Mouse (Mus musculus) thymus, postnatal 4 days (tissue): ENCODE data around the gene Rmnd5b.
A peak's percentile ranks its signal among the peaks of the same experiment; 100 is the strongest.
"Not testable (repeated sequence)": the region's sequence is repeated elsewhere in the genome, so short reads cannot be mapped to it uniquely, and the experiment has no call there.

ENCODE experiments used
- DNase-seq: peaks from one replicate; pipeline ENCODE4 v3.0.0; 2021

The Rmnd5b gene

DNA sequence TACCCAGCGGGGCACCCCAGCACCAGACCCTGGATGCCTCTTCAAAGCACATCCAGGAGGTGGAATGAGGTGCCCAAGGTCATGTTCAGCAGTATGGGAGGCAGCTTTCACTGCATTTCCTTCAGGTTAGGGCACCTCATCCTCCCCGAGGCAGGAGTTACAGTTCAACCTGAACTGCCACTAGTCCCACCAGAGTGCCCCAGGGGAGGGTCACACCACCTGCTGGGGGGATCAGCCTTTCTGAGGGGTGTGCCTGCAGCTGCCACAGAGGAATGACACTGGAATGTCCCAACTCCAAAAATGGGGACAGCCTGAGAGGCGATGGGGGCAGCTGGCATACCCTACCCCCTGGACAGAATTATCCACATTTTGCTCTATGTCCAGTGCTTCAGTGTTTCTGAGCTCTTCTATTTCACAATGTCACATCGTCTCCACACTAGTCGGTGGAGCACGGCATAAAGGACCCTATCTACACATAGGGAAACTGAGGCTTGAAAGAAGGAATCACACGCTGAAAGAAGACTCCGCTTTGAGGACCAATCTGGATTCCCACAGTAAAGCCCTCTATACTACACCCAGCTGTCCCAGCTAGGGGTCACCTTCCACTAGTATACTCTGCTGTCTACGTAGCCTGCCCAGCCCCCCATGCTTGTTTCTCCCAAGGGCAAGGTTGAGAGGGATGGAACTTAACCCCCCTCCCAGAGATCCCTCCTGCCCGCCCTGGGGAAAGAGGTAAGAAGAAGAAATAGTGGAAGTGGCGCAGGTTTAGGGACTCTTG, 13.6 kb upstream of the Rmnd5b start:
- peak; percentile 38 for DNase-seq

DNA sequence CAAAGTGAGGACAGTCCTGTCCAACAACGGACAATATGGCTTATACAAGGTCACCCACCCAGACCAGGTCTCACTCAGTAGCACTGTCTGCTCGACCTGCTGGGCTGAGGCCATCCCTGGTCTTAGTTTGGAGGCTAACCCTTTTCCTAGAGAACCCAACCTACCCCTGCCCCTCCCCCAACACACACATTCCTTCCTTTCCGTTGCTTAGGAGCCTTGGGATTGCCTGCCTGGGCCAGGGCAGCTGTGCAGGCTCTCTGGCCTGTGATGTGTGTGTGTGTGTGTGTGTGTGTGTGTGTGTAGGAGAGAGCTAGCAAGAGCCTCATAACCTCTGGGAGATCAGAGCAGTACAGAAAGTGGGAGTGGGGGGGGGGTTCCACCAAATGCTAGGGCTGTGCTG, 12.9 kb upstream of the Rmnd5b start:
- DNase-seq: no peak

DNA sequence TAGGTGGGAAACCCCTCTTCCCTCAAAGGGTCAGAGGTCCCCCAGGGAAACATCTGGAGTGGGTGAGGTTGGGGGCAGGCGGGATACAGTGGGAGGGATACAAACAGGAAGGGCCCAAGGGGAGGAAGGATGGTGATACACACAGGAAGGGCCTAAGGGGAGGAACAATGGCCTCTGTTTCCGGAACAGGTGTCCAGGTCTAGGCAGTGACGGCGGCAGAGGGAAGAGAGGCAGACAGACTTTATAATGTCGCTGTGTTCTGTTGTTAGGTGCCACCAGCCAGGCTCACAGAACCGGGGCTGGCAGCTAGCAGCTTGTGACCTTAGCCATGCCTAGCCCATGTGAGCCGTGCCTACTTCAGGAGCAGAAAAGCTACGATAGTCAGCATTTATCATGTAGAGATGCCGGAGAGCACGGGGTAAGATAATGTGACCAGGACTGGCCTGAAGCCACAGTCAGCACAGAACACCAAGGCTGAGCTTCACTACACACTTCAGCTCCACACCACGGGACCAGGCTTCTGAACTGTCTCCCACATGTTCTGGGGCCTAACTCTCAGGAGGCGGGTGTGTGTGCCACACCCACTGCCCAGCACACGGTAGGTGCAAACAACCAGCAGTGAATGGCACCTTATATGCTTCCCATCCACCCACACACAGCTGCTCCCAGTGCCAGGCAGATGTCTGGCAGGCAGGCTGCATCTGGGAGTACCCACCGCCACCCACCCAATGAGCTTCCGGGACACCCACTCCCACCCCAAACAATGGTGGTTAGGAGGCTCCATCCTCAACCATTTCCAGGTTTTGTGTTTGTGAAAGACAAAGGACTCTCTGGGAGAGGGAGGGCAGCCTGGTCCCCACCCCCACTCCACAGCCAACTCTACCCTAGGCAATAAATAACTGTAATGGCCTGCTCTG, 11.3 kb upstream of the Rmnd5b start:
- DNase-seq: peak; percentile 54

DNA sequence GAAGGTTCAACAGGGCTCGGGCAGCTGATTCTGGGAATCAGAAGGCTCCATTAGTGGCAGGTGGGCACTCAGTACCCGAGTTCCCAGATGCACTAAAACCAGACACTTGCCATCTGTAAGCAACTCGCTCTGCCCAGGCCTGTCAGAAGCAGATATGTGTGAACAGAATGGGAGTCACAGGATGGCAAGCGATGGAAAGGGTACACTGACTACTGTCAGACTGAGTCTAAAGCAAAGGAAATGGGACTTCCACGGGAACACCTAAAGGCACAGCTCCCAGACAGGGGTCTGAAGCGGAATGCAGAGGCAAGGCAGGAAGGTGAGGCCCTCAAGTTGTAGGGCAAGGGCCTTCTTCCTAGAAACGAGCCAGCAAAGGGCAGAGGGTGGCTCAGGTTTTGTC, 10.5 kb upstream of the Rmnd5b start:
- DNase-seq: no peak

DNA sequence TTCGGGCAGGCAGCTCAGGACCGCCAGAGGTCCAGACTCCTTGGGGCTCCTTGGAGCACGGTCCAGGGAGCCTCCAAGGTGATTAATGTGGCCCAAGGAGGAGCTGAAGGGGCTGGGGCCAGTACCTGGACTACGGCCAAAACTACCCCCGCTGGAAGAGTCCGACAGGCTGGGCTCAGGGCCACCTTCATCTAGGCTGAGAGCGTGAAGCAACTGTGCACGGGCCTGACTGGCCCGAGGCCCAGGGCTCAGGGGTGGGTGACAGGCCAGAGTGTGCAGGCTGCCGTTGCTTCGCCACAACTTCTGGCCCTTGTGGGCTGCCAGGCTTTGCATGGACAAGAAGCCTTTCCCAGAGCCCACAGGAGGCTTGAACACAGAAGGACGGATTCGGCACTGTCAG, 9.6 kb upstream of the Rmnd5b start:
- no peak for DNase-seq

DNA sequence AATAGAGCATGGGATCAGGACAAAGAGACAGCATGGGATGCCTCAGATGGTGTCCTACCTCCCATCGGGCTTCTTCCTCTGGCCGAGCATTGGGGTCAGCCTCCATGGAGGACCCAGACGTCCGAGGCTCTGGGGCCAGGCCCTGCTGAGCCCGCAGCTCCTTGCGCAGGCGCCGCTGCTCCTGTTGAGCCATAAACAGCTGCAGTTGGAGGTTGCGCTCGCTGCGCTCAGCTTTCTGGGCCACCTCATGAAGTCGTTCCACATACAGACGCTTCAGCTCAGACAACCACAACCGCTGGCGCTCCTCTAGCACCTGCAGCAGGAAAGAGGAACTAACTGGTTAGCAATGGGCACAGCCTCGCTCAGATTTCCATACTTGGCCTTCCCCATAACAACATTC, 8.5 kb upstream of the Rmnd5b start:
- DNase-seq: peak; percentile 86

DNA sequence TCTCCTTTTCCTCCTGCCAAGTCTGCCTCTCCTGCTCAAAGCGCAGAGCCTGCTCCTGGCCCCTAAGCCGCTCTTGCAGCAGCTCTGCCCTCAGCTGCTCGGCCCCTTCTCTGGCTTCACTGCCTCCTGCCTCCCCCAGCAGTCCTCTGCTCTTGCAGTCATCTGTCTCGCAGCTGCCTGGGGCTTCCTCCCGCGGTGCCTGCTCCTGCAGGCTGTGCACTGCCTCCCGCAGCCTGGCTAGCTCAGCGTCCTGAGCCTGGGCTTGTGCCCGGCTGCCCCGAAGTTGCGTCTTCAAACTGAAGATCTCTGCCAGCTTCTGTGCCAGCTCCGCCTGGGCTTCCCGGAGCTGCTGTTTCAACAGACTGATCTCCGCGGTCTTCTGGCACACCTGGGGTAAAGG, 8.1 kb upstream of the Rmnd5b start:
- DNase-seq: peak; percentile 81

DNA sequence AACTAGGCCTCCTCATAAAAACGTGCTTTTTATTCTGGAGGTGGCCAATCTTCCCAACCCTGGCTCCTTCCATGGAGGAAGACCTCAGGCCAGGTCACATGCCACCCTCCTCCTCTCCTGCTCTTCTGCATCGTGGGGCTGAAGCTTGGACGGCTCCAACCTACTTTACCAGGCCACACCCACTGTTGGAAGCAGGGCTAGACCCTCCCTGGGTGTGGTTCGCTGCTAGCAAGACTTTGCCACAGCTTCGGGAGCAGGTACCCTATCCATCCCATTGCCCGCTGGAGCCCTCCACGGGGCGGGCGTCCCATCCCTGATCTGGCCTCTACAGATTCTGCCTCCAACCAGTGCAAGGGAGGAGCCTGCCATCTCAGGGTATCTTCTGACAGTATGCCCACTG, 7.5 kb upstream of the Rmnd5b start:
- no peak for DNase-seq

DNA sequence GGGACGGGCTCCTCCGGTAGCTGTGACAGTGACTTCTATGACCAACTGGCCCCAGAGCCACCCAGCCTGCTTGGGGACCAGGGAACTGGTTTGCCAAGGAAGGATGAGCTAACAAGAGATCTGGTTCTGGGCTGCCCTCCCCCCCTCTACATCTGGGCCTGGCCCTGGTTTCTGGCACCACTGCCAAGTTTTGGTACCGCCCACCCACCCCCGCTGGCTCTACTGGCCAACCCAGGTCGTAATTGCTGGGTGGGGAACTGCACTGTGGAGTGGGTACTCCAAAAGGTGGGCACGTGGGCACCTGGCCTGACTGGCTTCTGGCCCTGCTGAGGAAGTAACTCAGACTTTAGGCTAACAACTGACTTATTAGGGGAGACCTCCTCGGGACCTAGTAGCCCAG, 5.1 kb upstream of the Rmnd5b start:
- no peak for DNase-seq

DNA sequence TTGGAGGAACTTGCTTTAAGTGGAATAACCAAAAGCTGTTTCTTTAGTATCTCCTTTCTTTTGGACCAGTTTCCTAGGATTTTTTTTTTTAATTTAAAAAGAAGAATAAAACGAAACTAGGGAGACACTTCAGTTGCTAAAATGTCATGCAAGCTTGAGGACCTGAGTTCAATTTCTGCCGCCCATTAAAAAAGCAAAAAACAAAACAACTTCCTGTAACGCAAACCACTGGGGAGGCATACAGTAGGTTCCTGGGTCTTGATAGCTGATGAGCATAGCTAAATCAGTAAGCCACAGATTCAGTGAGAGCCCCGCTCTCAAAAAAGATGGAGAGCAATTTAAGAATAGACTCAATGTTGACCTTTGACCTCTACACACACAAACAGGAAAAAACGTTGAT, 2.8 kb upstream of the Rmnd5b start:
- DNase-seq: no peak

DNA sequence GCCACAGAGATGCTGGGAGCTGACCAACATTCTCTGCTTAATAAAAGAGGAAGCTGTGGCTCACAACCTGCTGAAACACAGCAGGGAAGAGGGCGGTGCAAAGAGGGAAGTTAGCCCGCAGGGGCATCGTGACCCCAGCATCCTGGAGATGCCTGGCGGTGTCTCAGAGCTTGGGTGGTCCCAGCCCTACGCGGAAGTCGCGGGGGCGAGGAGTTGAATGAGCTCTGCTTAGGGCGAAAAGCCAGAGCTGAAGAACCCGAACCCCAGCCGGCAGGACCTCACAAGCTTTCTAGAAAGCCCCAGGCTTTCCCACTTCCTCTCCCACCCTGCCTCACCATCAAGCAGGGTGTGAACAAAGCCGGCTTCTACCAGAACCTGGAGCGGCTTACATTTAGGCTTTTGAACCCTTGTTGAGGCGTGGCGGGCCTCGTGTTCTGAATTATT, 2.3 kb upstream of the Rmnd5b start:
- peak; percentile 80 for DNase-seq

DNA sequence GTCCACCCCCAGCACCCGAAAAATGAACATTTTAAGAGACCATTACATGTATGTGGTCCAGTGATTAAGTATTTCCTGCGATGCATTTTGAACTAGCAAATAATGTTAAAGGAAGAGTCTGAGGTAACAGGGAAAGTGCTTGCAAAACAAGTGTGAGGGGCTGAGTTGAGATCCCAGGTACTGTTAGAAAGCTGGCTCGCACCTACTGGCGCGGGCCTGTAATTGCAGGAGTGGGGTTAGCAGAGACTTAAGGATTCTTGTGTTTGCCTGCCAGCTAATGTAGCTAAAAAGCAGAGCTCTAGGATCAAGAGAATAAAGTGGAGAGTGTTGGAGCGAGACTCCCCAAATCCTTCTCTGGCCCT, 608 bp upstream of the Rmnd5b start:
- peak; percentile 85 for DNase-seq

DNA sequence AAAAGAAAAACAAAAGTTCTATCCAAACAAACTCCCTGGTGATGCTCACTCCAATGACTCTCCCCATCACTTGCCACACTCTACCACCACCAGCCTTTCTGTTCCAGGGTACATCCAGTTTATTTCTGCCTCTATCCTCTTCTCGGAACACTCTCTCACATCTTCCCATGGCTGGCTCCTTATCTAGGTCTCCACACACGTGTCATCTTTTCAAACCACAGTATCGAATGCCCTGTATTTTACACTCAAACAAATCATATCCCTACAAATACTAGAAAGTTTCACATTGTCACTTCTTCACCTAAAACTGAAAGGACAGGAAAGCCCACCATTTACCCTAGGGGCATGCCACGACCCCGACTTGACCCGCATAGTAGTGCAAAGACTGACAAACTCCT, 570 bp downstream of the Rmnd5b start:
- no peak for DNase-seq

DNA sequence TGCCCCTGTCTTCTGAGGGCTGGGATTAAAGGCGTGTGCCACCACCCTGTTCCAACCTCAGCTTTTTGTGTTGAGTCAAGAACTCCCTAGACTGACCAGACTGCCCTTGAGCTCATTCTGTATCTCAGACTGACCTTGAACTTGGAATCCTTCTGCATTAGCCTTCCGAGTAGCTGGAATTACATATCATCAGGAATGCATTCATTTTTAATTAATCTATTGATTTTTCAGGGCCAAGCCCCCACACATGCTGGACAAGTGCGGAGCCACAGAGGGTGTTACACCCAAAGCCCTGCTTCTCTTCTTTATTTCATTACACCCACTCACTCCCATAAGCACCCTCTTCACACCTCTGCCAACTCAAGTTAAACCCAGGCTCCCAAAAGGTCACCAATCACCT, 2.0 kb downstream of the Rmnd5b start:
- no peak for DNase-seq

DNA sequence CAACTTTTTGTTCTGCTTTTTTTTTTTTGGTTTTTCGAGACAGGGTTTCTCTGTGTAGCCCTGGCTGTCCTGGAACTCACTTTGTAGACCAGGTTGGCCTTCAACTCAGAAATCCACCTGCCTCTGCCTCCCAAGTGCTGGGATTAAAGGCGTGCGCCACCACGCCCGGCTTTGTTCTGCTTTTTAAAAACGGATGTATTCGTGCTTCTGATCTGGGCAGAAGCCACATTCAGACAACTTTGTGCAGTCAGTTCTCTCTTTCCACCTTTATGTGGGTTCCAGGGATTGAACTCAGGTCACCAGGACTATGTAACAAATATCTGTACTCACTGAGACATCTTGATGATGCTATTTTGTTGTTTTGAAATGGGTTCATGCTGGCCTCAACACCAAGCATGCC, 2.5 kb downstream of the Rmnd5b start:
- not testable (repeated sequence) for DNase-seq

DNA sequence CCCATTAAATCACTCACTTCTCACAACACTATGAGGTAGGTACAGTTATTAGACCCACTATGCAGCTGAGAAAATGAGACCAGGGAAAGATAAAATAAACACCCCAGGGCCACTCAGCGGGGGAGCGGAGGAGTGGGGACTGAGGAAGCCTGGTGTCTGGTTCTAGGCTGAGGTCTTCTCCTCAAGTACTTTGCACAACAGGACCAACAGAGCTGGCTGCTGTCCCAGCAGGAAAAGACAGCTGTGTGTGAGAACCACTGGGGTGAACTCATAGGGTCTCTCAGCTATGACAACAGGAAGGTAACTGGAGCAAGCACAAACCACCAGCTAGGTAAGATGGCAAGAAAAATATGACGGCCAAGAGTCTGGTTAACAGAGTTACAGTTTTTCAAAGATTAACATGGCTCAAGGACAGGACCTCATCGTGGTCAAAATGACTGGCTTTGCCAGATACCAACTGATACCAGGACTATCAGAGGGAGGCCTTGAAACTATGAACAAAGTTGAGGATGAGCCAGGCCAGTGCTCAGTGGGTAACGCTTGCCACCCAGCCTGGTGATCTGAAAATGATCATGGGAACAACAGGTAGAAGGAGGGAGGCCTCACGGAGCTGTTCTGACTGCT, 3.5 kb downstream of the Rmnd5b start:
- DNase-seq: no peak

DNA sequence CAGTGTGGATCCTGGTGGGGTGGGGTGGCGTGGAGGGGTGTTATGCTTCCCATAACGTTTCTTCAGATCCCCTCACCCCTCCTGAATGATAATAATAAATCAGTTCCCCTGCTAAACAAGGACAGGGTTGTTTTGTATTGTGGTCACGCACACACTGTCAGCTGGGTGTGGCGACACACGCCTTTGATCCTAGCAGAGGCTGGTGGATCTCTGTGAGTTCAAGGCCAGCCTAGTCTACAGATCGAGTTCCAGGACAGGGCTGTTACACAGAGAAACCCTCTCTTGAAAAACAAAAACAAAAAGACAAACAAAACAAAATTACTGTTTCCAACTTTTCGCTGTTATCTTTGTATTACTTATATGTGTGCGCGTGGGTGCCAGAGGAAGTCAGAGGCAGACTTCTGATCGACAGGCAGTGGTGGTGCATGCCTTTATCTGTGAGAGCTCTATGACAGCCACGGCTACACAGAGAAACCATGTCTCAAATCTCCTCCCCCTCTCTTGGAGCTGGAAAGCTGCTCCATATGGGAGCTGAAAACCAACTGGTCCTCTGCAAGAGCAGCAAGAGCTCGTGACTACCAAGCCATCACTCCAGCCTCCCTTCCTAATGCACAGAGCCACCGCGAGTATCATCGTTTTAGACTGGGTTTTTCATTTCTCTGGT, 5.9 kb downstream of the Rmnd5b start:
- DNase-seq: no peak

DNA sequence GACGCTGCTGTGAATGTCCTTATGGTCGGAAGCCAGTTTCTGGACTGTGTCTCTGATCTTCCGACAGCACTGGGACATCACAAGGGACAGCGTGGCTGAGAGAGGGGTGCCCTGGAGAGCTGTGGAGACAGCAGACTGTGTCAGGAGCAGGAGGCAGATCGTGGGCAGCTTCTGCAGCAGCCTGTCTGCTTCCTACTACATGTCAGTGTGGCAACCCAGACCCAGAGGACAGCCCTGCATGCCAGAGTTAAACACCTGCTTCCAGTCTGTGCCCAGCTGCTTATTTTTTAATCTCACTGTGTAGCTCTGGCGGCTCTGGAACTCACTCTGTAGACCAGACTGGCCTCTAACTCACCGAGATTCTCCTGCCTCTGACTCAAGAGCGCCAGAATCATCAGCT, 7.8 kb downstream of the Rmnd5b start:
- no peak for DNase-seq

DNA sequence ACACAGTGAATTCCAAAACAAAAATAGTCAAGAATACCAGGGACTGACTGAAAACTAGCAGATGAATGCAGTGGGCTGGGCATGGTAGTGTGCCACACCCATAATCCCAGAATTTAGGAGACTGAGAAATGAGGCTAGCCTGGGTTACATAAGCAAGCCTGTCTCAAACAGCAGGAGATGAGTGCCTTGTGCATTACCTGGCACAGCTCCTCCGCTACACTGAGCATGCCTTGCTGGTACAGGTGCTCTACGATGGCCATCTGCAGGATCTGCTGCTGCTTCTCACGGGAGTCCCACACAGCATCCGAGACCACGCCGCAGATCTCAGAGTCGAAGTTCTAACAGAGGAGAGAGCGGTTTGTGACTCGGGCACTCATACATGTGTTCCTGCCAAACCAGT, 8.3 kb downstream of the Rmnd5b start:
- DNase-seq: no peak

DNA sequence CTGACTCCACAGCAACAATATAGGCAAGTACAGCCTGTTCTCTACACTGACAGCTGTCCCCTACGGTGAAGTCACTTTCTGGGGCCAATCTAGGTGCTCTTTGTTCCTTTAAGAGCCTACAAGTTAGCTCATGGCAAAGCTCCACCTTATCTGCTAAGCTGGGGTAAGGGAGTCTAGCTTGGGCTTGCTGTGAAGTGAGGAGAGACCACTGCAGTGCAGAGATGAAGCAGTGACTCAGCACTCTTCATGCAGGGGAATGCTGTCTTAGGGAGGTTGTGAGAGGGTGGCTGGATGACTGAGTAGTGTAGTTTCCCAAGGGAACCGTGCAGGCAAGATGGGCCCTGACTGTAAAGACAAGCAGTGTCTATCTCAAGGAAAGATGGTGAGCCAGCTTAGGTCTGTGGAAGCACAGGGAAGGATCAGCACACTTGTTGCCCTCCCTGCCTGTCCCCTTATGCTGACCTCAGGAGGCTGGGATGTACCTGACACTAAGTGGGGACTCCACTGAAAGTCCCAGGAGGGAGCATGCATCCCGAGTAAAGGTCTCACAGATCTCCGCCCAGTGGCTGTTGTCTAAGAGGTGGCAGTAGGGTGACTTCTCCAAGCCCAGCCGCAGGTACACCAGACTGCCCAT, 10.4 kb downstream of the Rmnd5b start:
- no peak for DNase-seq

DNA sequence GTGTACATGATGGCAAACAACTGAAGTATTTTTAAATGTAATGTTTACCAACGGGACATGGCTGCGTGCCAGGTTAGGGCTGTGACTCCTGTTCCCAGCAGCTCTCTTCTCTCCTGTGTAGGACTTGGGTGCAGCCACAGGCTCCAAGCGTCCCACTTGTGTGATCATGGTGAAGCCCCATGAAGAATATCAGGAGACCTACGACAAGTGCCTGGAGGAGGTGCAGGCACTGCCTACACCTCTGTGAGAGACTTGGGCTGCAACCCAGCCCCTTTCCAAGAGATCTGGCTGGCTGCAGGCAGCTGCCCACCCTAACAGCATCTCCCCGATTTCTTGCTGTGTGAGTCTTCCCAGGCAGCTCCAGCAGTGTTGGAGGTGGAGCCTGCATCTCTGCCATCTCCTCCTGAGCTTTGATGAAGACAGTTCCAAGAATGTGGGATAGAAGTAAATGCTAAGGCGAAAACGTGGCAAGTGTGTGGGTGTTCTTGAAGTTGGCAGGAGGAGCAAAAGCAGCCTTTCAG, 12.7 kb downstream of the Rmnd5b start:
- DNase-seq: no peak

DNA sequence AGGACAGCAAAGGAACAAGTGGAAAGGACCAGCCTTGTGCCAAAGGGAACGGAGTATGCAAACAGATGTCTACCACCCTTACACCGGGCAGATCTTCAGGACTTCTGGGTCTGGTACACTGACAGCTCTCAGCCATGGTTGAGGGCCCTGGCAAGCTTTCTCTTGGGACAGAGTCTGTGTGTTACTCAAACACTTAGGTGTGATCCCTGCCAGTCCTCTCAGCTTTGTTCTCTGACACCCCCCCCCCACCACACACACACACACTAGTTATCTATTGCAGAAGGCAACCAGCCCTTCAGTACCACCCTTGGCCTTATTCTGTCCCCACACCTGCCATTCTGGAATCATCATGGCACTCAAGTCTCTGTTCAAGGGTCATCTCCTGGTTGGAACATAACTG, 13.9 kb downstream of the Rmnd5b start:
- DNase-seq: no peak

DNA sequence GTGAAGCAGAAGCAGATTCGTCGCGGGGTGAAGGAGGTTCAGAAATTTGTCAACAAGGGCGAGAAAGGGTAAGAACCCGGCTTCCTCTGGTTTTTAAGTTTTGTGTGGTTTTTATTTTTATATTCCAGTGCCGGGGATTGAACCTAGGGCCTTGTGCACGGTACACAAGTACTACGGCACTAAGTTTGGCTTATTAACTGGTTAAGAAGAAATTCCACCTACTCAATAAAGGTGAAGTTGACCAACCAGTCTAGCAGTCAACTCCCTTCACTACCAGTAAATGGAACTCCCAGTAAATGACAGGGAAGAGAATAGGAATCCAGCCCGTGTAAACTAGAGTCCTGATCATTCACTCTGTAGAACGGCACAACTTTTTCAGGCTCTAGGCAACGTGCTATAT, 15.6 kb downstream of the Rmnd5b start:
- no peak for DNase-seq
